Mouse (Mus musculus) embryonic facial prominence, embryonic 10.5 days (tissue): ENCODE measurements around the gene Gm8947. TPM values are rescaled to one million over a fixed set of nuclear protein-coding genes. Genes with fewer than 3 reads are reported as not detected.

ENCODE experiments used
- polyA plus RNA-seq: library from polyadenylated mRNA; unstranded; fragments of >200 nt; fragmentation: Nextera tagmentation; extraction: Ambion mirVana; gene quantifications from 2 replicates; pipeline ENCODE4 v1.2.1, GENCODE M21; 2016

The Gm8947 gene
- polyA plus RNA-seq, 1 experiment from 2014 or later, result not detected

Other genes with a start within 250 kb of the Gm8947 start
- gene Hmcn1, start 198.9 kb upstream of the Gm8947 start, polyA plus RNA-seq, result 15.3 and 19.0 TPM in 2 replicates
- gene Gm47985, start 9.8 kb upstream of the Gm8947 start, polyA plus RNA-seq, result 0.11 and 0.40 TPM in 2 replicates
- not detected in 2 replicates for gene Gm47995, start 6.1 kb downstream of the Gm8947 start, polyA plus RNA-seq
- gene 3110040M04Rik, start 11.7 kb downstream of the Gm8947 start, polyA plus RNA-seq, result not detected in 2 replicates
- 0.33 TPM in 1 of 2 replicates, not detected in the other for gene Gm47996, start 17.8 kb downstream of the Gm8947 start, polyA plus RNA-seq
- gene Ivns1abp, start 152.1 kb downstream of the Gm8947 start, polyA plus RNA-seq, result 402 and 404 TPM in 2 replicates
- gene Swt1, start 236.1 kb downstream of the Gm8947 start, polyA plus RNA-seq, result 19.8 and 21.1 TPM in 2 replicates
- 49.8 and 50.6 TPM in 2 replicates for gene Trmt1l, start 236.2 kb downstream of the Gm8947 start, polyA plus RNA-seq